Mouse (Mus musculus): ENCODE measurements around the gene Lhpp.

- no peak for TF ChIP-seq CTCF (IDR thresholded peaks at IDR 0.05; ENCODE audit: low read depth)
- TF ChIP-seq EP300 (IDR thresholded peaks at IDR 0.05; ENCODE audit: low read depth), result no peak
Observed at GRCm38 (mm10) chr7:132576891-132577290, 33.5 kb upstream of the Lhpp start.
